Comparison of ENCODE assay signal across 25 mouse cellular contexts in the genomic region with DNA sequence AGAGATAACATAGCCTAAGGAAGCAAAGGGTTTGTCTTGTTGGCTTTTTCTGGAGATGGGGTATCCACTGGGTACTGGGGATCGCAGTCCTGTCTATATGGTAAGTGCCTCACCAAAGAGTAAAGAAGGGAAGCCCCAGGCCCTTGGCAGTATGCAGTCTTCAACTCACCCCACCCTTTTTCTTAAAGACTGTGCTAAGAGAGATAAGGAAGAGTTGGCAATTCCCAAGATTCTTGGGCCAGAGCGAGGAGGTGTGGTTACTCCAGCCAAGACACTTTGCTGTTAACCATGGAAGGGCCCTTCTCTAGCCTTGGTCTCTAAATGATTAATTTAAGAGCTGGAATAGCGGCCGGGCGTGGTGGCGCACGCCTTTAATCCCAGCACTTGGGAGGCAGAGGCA. TPM values are rescaled to one million over a fixed set of nuclear protein-coding genes. Genes with fewer than 3 reads are reported as not detected.
DNase-seq lines count a peak whose midpoint lies in the region; ATAC-seq and TF ChIP-seq lines count a peak whose summit lies in the region.
"Had no signal": no experiment of that assay in that cellular context is flagged by ENCODE, and none has a peak within 500 bp of the region (broad histone marks: within the 10 kb centered on the region; RNA-seq: fewer than 3 reads in every experiment).

No protein-coding gene starts in this region.

- no peaks in the 10 kb centered on the region for H3K27me3 ChIP-seq in liver, postnatal 0 days (ENCODE audit: insufficient read depth, low read length)
- H3K27me3 ChIP-seq in liver, embryonic 14.5 days (ENCODE audit: control insufficient read depth, insufficient read depth, low read length), result no peaks in the 10 kb centered on the region
- H3K27me3 ChIP-seq: embryonic facial prominence, embryonic 15.5 days; forebrain, embryonic 13.5 days; heart, embryonic 12.5 days; hindbrain, embryonic 15.5 days had no signal

- H3K27ac ChIP-seq in liver, postnatal 0 days (ENCODE audit: low read depth), result no peak overlapping the region
- peak overlapping the region; percentile 21; the same call in 1 of the 2 replicates for H3K27ac ChIP-seq in liver, embryonic 14.5 days
- H3K27ac ChIP-seq: embryonic facial prominence, embryonic 15.5 days; forebrain, embryonic 13.5 days; hindbrain, embryonic 10.5 days; hindbrain, embryonic 15.5 days had no signal

- intact Hi-C loops in left cerebral cortex, postnatal 36 days (cut with DNase I), result no loop called here

- WGBS in liver, postnatal 0 days (ENCODE audit: insufficient replicate concordance), result 85% methylated on average over 7 of the region's 7 CpGs
- 75% methylated on average over 7 of the region's 7 CpGs for WGBS in liver, embryonic 14.5 days (ENCODE audit: insufficient replicate concordance)

- no peak for TF ChIP-seq CTCF in liver, postnatal 0 days (IDR thresholded peaks at IDR 0.05; ENCODE audit: low read depth)
- TF ChIP-seq CTCF in liver, embryonic 14.5 days (IDR thresholded peaks at IDR 0.05; ENCODE audit: low read depth), result no peak

- no peak for TF ChIP-seq EP300 in liver, postnatal 0 days (IDR thresholded peaks at IDR 0.05; ENCODE audit: low read depth)
- 0 out of 2 replicates have a peak, but pooled peaks have one; percentile 25 for TF ChIP-seq EP300 in liver, embryonic 14.5 days (IDR thresholded peaks at IDR 0.05; ENCODE audit: low read depth)

- H3K4me1 ChIP-seq in liver, postnatal 0 days (ENCODE audit: insufficient read depth), result peaks cover 14% of the 10 kb centered on the region; the same call in 1 of the 2 replicates
- peaks cover 32 to 34% of the 10 kb centered on the region in 2 experiments for H3K4me1 ChIP-seq in liver, embryonic 14.5 days (replicated peaks; ENCODE audit: control insufficient read depth in 2 of 2, insufficient read depth in 2 of 2, low read length in 1 of 2)

- no peak for ATAC-seq in liver, postnatal 0 days
- ATAC-seq in erythroid progenitor cell, adult 5-6 weeks (replicated peaks; ENCODE audit: low FRiP score, poor library complexity, severe bottlenecking), result peak; percentile 53
- ATAC-seq in liver, embryonic 14.5 days (ENCODE audit: insufficient read depth), result peak; percentile 60
- ATAC-seq: activated CD4-positive, CD25-positive, alpha-beta regulatory T cell, adult 4 months; CD4-positive, CD25-positive, alpha-beta regulatory T cell, adult 4 months; forebrain, embryonic 13.5 days; forebrain, postnatal 0 days; inflammation-experienced regulatory T-cells, adult 6 months had no signal

- H3K9me3 ChIP-seq in liver, postnatal 0 days (ENCODE audit: low read length), result no peaks in the 10 kb centered on the region
- no peaks in the 10 kb centered on the region for H3K9me3 ChIP-seq in liver, embryonic 14.5 days (ENCODE audit: control insufficient read depth, low read length)
- H3K9me3 ChIP-seq: embryonic facial prominence, embryonic 15.5 days; forebrain, embryonic 13.5 days; heart, embryonic 12.5 days; hindbrain, embryonic 10.5 days; hindbrain, embryonic 15.5 days had no signal

- no peak overlapping the region for H3K9ac ChIP-seq in liver, postnatal 0 days (replicated peaks)
- H3K9ac ChIP-seq in liver, embryonic 14.5 days (replicated peaks), result no peak overlapping the region
- H3K9ac ChIP-seq: embryonic facial prominence, embryonic 15.5 days; forebrain, embryonic 13.5 days; forebrain, postnatal 0 days; heart, embryonic 12.5 days; hindbrain, embryonic 15.5 days had no signal

- DNase-seq in liver, result peak; percentile 41
- no peak for DNase-seq in liver, postnatal 0 days
- DNase-seq in liver, embryonic 14.5 days (ENCODE audit: low read depth in 3 of 3, low spot score in 3 of 3), result no peak
- DNase-seq in urinary bladder, adult 18-20 months (ENCODE audit: low spot score in 2 of 2), result no peak
- no peak for DNase-seq in left cerebral cortex, postnatal 36 days (ENCODE audit: low spot score in 2 of 2)
- DNase-seq in gastrocnemius, postnatal 4 days (ENCODE audit: low spot score in 2 of 2), result no peak
- DNase-seq: adrenal gland, adult 2 months; adrenal gland, postnatal 25 days; B cell, adult 2 months; cerebellum, adult 2 months; cerebellum, postnatal 10 days; forebrain, postnatal 0 days; gastrocnemius, postnatal 14 days had no signal

- H3K4me3 ChIP-seq in liver, postnatal 0 days (ENCODE audit: low read depth, low read length), result no peak overlapping the region
- no peak overlapping the region for H3K4me3 ChIP-seq in liver, embryonic 14.5 days (ENCODE audit: insufficient read depth in 1 of 2, low read depth in 2 of 2, low read length in 2 of 2)
- H3K4me3 ChIP-seq: embryonic facial prominence, embryonic 15.5 days; forebrain, embryonic 13.5 days; heart, embryonic 12.5 days; hindbrain, embryonic 10.5 days; hindbrain, embryonic 15.5 days had no signal

- peaks cover 53% of the 10 kb centered on the region for H3K36me3 ChIP-seq in liver, postnatal 0 days (replicated peaks; ENCODE audit: insufficient read depth, low read length)
- peaks cover 58% of the 10 kb centered on the region for H3K36me3 ChIP-seq in liver, embryonic 14.5 days (replicated peaks; ENCODE audit: control insufficient read depth, insufficient read depth, low read depth)

- no peak overlapping the region for H3K4me2 ChIP-seq in liver, postnatal 0 days (ENCODE audit: low read depth, low read length)
- peak overlapping the region; percentile 7; the same call in 1 of the 2 replicates for H3K4me2 ChIP-seq in liver, embryonic 14.5 days (ENCODE audit: low read depth)
- H3K4me2 ChIP-seq: embryonic facial prominence, embryonic 15.5 days; forebrain, embryonic 13.5 days; heart, embryonic 12.5 days; hindbrain, embryonic 15.5 days had no signal

RNA-seq across cellular contexts. Expression of a gene that starts 16.2 kb away (rescaled TPM):
- 64.4 and 68.0 TPM in 2 replicates for polyA plus RNA-seq in liver, postnatal 0 days (2015; fragmentation: Nextera tagmentation; extraction: Ambion mirVana)
- 198 and 206 TPM in 2 replicates for total RNA-seq in erythroid progenitor cell, adult 5-6 weeks (2015; ENCODE audit: low replicate concordance)
- 242 and 266 TPM in 2 replicates for total RNA-seq in erythroid progenitor cell, adult 5-6 weeks (2017; ENCODE audit: low replicate concordance)
- polyA plus RNA-seq in liver, embryonic 14.5 days (2012; rRNA removed), result 78.4 and 82.2 TPM in 2 replicates
- 88.5 and 89.1 TPM in 2 replicates for polyA plus RNA-seq in liver, embryonic 14.5 days (2014; fragmentation: Nextera tagmentation; extraction: Ambion mirVana)
- total RNA-seq in left cerebral cortex, postnatal 36 days (2021), result 100 to 1,000 TPM; 151 to 173 TPM
- total RNA-seq in gastrocnemius, postnatal 4 days (2021), result 10 to 100 TPM; 42.4 to 43.8 TPM

RNA-seq across cellular contexts. Expression of a gene that starts 28.7 kb away (rescaled TPM):
- polyA plus RNA-seq in liver, postnatal 0 days (2015; fragmentation: Nextera tagmentation; extraction: Ambion mirVana), result 36.0 and 36.8 TPM in 2 replicates
- 22.0 and 28.9 TPM in 2 replicates for total RNA-seq in erythroid progenitor cell, adult 5-6 weeks (2015; ENCODE audit: low replicate concordance)
- total RNA-seq in erythroid progenitor cell, adult 5-6 weeks (2017; ENCODE audit: low replicate concordance), result 10.7 and 15.0 TPM in 2 replicates
- polyA plus RNA-seq in liver, embryonic 14.5 days (2012; rRNA removed), result 27.7 and 34.1 TPM in 2 replicates
- 51.6 and 57.6 TPM in 2 replicates for polyA plus RNA-seq in liver, embryonic 14.5 days (2014; fragmentation: Nextera tagmentation; extraction: Ambion mirVana)
- 10 to 100 TPM; 50.8 to 55.2 TPM for total RNA-seq in left cerebral cortex, postnatal 36 days (2021)
- 10 to 100 TPM; 34.5 to 35.1 TPM for total RNA-seq in gastrocnemius, postnatal 4 days (2021)

RNA-seq across cellular contexts. Expression of a gene that starts 33.6 kb away (rescaled TPM):
- 0.31 and 0.43 TPM in 2 replicates for polyA plus RNA-seq in liver, postnatal 0 days (2015; fragmentation: Nextera tagmentation; extraction: Ambion mirVana)
- not detected in 2 replicates for total RNA-seq in erythroid progenitor cell, adult 5-6 weeks (2015; ENCODE audit: low replicate concordance)
- not detected in 2 replicates for total RNA-seq in erythroid progenitor cell, adult 5-6 weeks (2017; ENCODE audit: low replicate concordance)
- polyA plus RNA-seq in liver, embryonic 14.5 days (2012; rRNA removed), result 0.65 and 0.78 TPM in 2 replicates
- polyA plus RNA-seq in liver, embryonic 14.5 days (2014; fragmentation: Nextera tagmentation; extraction: Ambion mirVana), result 0.34 and 0.63 TPM in 2 replicates
- 1 to 10 TPM in 1 of 2 experiments, not detected in 1; 3.4 TPM for total RNA-seq in left cerebral cortex, postnatal 36 days (2021)
- 1 to 10 TPM in 1 of 2 experiments, not detected in 1; 2.5 TPM for total RNA-seq in gastrocnemius, postnatal 4 days (2021)
- total RNA-seq: forebrain, postnatal 0 days; gastrocnemius, postnatal 14 days; heart, adult 8-10 months; heart, postnatal 25 days had no signal
- polyA plus RNA-seq: activated CD4-positive, CD25-positive, alpha-beta regulatory T cell, adult 4 months; adrenal gland, adult 2 months had no signal

RNA-seq across cellular contexts. Expression of a gene that starts 34.3 kb away (rescaled TPM):
- polyA plus RNA-seq in liver, postnatal 0 days (2015; fragmentation: Nextera tagmentation; extraction: Ambion mirVana), result 36.3 and 37.5 TPM in 2 replicates
- total RNA-seq in erythroid progenitor cell, adult 5-6 weeks (2015; ENCODE audit: low replicate concordance), result 67.0 and 97.7 TPM in 2 replicates
- 119 and 128 TPM in 2 replicates for total RNA-seq in erythroid progenitor cell, adult 5-6 weeks (2017; ENCODE audit: low replicate concordance)
- polyA plus RNA-seq in liver, embryonic 14.5 days (2012; rRNA removed), result 29.9 and 32.0 TPM in 2 replicates
- 36.7 and 36.9 TPM in 2 replicates for polyA plus RNA-seq in liver, embryonic 14.5 days (2014; fragmentation: Nextera tagmentation; extraction: Ambion mirVana)
- total RNA-seq in left cerebral cortex, postnatal 36 days (2021), result 10 to 100 TPM; 57.9 to 81.8 TPM
- total RNA-seq in gastrocnemius, postnatal 4 days (2021), result 10 to 100 TPM; 59.1 to 60.5 TPM

RNA-seq across cellular contexts. Expression of a gene that starts 43.3 kb away (rescaled TPM):
- polyA plus RNA-seq in liver, postnatal 0 days (2015; fragmentation: Nextera tagmentation; extraction: Ambion mirVana), result not detected in 2 replicates
- total RNA-seq in erythroid progenitor cell, adult 5-6 weeks (2015; ENCODE audit: low replicate concordance), result not detected in 2 replicates
- 0.26 TPM in 1 of 2 replicates, not detected in the other for total RNA-seq in erythroid progenitor cell, adult 5-6 weeks (2017; ENCODE audit: low replicate concordance)
- under 0.01 and 0.01 TPM in 2 replicates for polyA plus RNA-seq in liver, embryonic 14.5 days (2012; rRNA removed)
- not detected in 2 replicates for polyA plus RNA-seq in liver, embryonic 14.5 days (2014; fragmentation: Nextera tagmentation; extraction: Ambion mirVana)
- total RNA-seq in left cerebral cortex, postnatal 36 days (2021), result 100 to 1,000 TPM; 157 to 166 TPM
- total RNA-seq in gastrocnemius, postnatal 4 days (2021), result under 1 TPM; 0.05 to 0.10 TPM
- total RNA-seq: gastrocnemius, adult 18-20 months; heart, postnatal 25 days had no signal
- polyA plus RNA-seq: activated CD4-positive, CD25-positive, alpha-beta regulatory T cell, adult 4 months; CD4-positive, CD25-positive, alpha-beta regulatory T cell, adult 4 months; heart, embryonic 12.5 days; inflammation-experienced regulatory T-cells, adult 6 months had no signal
